Mouse (Mus musculus) thymus, adult 2 months (tissue): ENCODE measurements at regions not wholly inside any gene's neighbourhood (a gene's known extent, or its start where the extent isn't known, plus 50 kb on each side); places are given as distances from the start of the nearest gene placed in this dataset.

Experiments
- CTCF ChIP-seq: fragments of 200-500 bp; IDR thresholded peaks from 2 replicates; pipeline ENCODE4 v1.5.1; 2012; ENCODE audit warnings: mild to moderate bottlenecking, control low read depth, low read length, moderate library complexity, borderline replicate concordance; ENCODE audit not compliant: control insufficient read depth, poor library complexity, insufficient read depth; ENCODE audit errors: extremely low read depth
- POLR2A ChIP-seq: fragments of 200-500 bp; IDR thresholded peaks from 2 replicates; pipeline ENCODE4 v1.6.1; 2012; ENCODE audit warnings: mild to moderate bottlenecking, low read length, control low read depth, moderate library complexity; ENCODE audit not compliant: control insufficient read depth, poor library complexity, insufficient read depth; ENCODE audit errors: extremely low read depth

- TF ChIP-seq POLR2A (no peak), CTCF (no peak)
Observed at GRCm38 (mm10) chr7:135965528-135965927, 249.4 kb upstream of the Mki67 start.
